Mouse (Mus musculus): ENCODE data around the gene Arsg. TPM values are rescaled to one million over a fixed set of nuclear protein-coding genes. Genes with fewer than 3 reads are reported as not detected.

Arsg gene
- total RNA-seq, 2 experiments from 2014 or later: 4.9 to 6.2 TPM

GRCm38 (mm10) chr11:109494890-109495770, 22.0 kb downstream of the Arsg start:
- ATAC-seq (ENCODE audit: poor library complexity, severe bottlenecking): peak; percentile 2

GRCm38 (mm10) chr11:109495771-109496474, 22.7 kb downstream of the Arsg start:
- peak; percentile 68 for ATAC-seq (ENCODE audit: poor library complexity, severe bottlenecking)

GRCm38 (mm10) chr11:109496475-109496993, 23.4 kb downstream of the Arsg start:
- ATAC-seq (ENCODE audit: poor library complexity, severe bottlenecking): no peak

- 0 out of 2 replicates have a peak, but pooled peaks have one; percentile 9 for ATAC-seq (ENCODE audit: poor library complexity, severe bottlenecking)
Measured at GRCm38 (mm10) chr11:109496996-109497714, 24.0 kb downstream of the Arsg start.

- ATAC-seq (ENCODE audit: poor library complexity, severe bottlenecking): no peak
Measured at GRCm38 (mm10) chr11:109497990-109498389, 24.8 kb downstream of the Arsg start.

GRCm38 (mm10) chr11:109500206-109500605, 27.0 kb downstream of the Arsg start:
- no peak for ATAC-seq (ENCODE audit: poor library complexity, severe bottlenecking)

GRCm38 (mm10) chr11:109504977-109505376, 31.8 kb downstream of the Arsg start:
- ATAC-seq (ENCODE audit: poor library complexity, severe bottlenecking): no peak

- no peak for ATAC-seq (ENCODE audit: poor library complexity, severe bottlenecking)
Measured at GRCm38 (mm10) chr11:109505823-109506222, 32.6 kb downstream of the Arsg start.

- ATAC-seq (ENCODE audit: poor library complexity, severe bottlenecking): no peak
Measured at GRCm38 (mm10) chr11:109507068-109507467, 33.9 kb downstream of the Arsg start.

GRCm38 (mm10) chr11:109512995-109513675, 40.0 kb downstream of the Arsg start:
- no peak for ATAC-seq (ENCODE audit: poor library complexity, severe bottlenecking)

- ATAC-seq (ENCODE audit: poor library complexity, severe bottlenecking): no peak
Measured at GRCm38 (mm10) chr11:109514064-109514612, 41.0 kb downstream of the Arsg start.

- ATAC-seq (ENCODE audit: poor library complexity, severe bottlenecking): no peak
Measured at GRCm38 (mm10) chr11:109517330-109517729, 44.2 kb downstream of the Arsg start.

- ATAC-seq (ENCODE audit: poor library complexity, severe bottlenecking): no peak
Measured at GRCm38 (mm10) chr11:109517816-109518215, 44.6 kb downstream of the Arsg start.

GRCm38 (mm10) chr11:109520958-109521357, 47.8 kb downstream of the Arsg start:
- ATAC-seq (ENCODE audit: poor library complexity, severe bottlenecking): no peak

- ATAC-seq (ENCODE audit: poor library complexity, severe bottlenecking): no peak
Measured at GRCm38 (mm10) chr11:109524869-109525268, 51.7 kb downstream of the Arsg start.

- ATAC-seq (ENCODE audit: poor library complexity, severe bottlenecking): no peak
Measured at GRCm38 (mm10) chr11:109525571-109525970, 52.4 kb downstream of the Arsg start.

GRCm38 (mm10) chr11:109530030-109530429, 56.9 kb downstream of the Arsg start:
- no peak for ATAC-seq (ENCODE audit: poor library complexity, severe bottlenecking)

- ATAC-seq (ENCODE audit: poor library complexity, severe bottlenecking): no peak
Measured at GRCm38 (mm10) chr11:109535966-109536365, 62.8 kb downstream of the Arsg start.

GRCm38 (mm10) chr11:109536939-109537338, 63.8 kb downstream of the Arsg start:
- no peak for ATAC-seq (ENCODE audit: poor library complexity, severe bottlenecking)

- peak; percentile 19; the same call in 1 of the 2 replicates for ATAC-seq (ENCODE audit: poor library complexity, severe bottlenecking)
Measured at GRCm38 (mm10) chr11:109539290-109539689, 66.1 kb downstream of the Arsg start.

Data from megakaryocyte, adult 5-6 weeks (primary cell).